Mouse (Mus musculus): ENCODE data around the gene March8.
A peak's percentile ranks its signal among the peaks of the same experiment; 100 is the strongest.

The March8 gene

DNA sequence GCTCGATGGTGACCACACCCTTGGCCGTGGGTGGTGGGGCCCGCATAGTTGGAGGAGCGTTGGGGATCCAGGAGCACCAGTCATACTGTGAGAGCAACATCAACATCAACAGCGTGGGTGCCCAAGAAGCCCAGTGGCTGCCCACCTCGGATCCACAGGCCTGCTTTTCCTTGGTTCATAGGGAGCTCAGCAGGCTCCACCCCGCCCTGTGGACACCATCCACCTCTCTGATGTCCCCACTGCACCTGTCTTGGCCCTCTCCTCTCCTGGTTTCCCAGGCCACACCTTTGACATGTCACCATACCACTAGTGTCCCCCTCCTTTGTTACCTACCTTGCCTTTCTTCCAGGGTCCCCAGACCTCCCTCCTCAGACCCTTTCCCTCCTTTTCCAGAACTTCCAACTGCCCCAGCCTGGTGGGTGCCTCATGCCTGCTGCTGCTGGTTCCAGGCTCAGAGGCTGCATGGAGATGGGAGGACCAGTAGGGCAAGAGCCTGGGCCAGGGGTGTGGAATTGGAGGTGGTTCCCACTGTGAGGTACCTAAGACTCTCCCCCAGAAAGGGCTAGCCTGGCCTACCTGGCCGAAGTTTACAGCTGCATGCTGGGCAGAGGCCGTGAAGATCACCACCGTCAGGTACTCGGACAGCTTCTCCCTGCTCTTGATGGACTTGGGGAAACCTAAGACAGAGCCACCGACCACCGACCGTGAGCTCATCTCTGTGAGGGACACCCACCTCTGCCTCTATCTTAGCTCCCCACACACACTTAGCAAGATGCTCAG is 74.9 kb downstream of the March8 start:
- DNase-seq = no peak

DNA sequence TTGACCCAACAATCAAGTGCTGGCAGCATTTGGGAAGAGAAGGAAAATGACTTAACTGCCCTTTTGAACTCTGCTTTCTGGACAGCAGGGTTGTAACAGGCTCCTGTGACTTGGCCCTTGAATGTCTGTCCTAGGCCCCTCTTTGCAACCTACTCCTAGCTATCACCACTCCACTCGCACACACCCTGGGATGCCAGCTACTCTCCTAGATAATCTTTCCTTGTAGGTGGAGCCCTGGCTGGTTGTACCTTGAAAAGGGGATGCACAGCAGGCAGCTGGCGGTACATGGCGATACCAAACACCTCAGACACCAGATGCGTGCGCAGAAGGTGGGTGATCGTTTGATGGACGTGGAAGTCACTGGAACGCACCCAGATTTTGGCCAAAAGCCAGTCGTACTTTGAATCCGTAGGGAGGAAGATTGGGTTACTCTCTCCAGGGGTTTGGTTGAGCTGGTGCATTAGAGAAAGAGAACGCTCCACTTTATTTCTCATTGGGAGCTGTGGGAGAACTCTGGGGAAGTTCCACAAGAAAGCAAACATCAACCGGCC is 77.4 kb downstream of the March8 start:
- DNase-seq = no peak

DNA sequence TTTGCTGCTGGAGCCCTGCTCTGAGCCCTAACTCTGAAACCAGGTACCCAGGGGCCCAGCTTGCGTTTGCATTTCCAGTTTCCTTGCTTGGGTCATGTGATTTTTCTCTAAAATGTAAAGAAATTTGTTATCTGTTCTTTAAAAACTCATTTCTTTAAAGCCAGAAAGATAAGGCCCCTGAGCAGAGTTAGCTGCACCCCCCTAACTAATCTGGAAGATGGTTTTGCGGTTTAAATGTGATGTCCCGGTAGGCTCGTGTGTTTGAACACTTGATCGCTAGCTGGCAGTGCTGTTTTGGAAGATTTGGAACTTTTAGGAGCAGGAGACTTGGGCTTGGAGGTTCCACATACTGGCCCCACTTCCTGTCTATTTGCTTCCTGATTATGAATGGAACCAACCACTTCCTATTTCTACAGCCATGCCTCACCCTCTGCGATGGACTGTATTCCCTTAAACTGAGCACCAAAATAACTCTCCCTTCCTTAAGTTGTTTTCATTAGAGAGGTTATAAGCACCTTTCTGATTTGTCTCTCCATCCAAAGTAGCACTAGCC is 78.3 kb downstream of the March8 start:
- no peak for DNase-seq

DNA sequence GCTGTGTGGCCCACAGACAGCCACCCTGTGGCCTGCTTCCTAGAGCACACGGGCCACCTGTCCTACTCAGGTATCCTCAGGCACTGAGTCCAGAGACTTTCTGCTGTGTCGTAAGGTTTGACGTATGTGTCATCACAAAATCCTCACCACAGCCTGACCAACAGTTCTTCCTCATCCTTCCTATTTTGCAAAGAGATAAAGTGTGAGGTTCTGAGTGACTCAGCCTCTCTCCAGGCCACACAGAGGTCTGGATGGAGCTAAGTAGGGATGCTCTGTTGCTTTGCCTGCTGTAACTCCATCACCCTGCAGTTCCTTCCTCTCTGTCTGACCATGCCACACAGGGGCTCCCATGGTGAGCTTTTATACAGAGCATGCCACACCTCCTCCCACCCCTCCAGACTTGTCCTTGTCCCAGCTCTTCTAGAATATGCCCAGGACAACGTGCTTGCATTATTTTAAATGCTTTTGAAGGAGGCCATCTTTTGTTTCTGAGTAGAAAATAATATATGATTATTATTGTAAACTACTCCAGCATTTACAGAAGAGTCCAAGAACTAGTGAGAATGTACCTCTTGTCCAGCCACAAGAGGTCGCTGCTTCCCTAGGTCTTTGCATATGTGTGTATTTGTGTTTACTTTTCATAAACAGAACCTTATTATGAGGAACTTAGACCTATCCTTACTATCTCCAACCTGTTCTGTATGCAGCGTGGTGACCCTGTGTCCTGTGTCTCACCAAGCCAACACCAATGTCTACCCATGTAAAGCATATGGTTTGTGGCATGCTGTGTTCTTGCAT is 79.9 kb downstream of the March8 start:
- DNase-seq = peak; percentile 53

DNA sequence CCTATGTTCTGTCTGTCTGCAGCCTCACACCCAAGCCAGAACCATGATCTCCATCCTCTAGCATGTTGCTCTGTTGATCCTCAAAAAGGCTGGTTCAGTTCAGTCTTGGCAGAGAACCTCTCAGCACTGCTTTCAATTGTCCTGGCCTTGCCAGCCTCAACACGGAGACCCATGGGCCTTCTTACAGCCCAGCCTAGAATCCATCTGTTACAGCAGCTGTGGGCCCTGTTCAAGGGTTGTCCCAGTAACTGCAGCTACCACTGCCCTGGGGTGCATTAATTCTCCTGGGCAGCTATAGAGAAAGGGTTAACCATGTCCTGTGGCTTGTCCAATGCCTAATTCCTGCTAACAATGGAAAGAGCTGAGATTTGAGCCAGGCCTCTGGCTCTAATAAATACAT is 80.7 kb downstream of the March8 start:
- DNase-seq = no peak

DNA sequence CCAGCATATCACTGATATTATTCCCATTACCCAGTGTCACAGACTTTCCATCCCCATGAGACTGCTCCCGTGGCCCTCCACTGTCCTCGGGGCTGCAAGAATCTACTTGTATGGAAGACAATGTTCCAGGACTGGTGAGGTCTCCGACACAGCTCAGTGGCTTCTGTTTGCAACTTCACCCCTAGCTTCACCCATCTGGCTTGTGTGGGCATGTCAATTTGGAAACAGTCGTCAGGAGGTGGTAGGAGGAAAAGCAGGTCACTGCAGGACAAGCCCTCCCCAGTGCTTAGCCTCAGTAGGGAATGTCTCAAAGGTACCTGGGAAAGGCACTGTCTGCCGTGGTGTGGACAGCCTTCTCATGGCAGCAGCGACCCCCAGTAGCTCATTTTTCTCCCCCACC is 81.9 kb downstream of the March8 start:
- DNase-seq = no peak

DNA sequence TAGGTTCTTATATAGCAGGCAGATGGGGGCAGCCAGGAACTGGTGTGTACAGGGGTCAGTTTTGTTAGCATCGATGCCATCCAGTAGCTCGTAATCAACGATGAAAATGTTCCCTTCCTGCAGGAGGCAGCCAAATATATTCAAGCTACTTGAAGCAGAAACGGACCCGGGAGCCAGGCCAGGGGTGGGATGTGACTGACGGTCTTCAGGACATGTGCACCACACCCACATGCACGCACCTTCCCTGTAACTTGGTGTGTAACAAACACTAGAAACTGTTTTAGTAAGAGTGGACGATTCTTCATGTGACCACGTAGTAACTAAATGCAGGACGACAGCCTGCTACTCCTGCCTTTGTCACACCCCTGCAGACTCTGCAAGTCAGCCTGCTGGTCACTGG is 82.4 kb downstream of the March8 start:
- DNase-seq = no peak

DNA sequence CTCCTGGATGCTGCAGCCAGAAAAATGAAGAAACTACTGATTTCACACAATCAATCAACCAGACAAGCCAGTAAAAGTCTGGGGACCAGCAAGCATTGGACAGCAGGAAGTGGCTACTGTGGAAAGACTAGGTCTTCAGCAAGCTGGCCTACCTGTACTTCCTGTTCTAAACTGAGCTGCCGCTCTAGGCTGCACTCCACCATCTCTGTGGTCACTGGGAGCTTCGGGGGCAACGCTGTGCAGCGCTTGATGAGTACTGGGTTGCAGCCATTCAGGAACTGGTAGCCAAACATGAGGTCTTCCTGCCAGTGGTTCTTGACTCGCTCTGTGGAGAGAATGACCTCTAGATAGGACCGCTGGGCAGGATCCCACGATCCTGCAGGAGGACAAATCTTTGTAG is 85.2 kb downstream of the March8 start:
- DNase-seq = no peak

DNA sequence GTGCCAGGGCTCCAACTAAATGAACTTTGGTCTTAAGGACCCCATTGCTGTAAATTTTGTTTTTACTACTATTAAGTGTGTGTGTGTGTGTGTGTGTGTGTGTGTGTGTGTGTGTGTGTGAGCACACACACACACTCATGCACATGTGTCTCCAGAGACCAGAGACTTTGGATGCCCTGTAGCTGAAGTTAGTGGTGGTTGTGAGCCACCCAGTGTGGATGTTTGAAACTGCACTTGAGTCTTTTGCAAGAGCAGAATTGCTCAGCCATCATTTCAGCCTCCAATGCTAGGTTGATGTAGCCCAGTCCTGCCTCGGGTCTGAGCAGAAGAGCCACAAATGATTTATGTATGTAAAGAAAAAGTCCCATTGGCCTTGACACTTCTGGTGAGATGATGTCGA is 85.8 kb downstream of the March8 start:
- DNase-seq = no peak

DNA sequence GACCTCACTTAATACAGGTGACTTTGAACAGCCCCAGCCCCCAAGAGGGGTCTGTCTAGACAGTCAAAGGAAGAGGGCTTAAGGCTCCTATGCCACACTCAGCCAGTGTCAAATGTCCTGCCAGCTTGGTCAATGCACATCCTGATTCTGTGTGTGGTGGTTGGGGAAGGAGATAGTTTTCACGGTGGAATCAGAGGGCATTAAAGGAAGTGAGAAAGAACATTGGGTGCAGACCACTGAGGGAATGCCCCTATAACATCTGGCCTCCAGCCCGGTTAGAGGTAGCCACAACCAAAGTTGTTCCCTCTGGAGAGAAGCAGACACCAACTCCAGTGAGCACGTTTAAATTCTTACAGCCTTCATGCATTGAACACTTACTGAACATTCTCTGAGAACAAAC is 89.7 kb downstream of the March8 start:
- no peak for DNase-seq

DNA sequence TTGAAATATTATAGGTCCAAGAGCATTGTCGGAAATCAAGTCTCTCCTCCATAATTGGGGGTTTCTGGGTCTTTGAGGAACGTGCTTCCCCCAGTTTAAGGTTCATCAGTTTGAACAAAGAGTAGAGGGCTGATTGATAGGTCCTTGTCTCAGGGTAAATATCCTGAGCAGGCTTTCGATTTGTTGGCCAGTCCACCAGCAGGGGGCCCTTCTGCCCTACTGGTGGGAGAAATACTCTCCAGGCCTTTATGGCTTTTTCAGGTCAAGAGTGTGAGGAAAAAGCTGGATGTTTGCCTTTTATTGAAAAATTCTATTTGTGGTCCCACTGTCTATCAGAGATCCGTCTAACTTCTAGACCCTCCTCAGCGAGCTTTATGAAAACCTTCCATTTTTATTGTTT is 90.5 kb downstream of the March8 start:
- DNase-seq = peak; percentile 53

DNA sequence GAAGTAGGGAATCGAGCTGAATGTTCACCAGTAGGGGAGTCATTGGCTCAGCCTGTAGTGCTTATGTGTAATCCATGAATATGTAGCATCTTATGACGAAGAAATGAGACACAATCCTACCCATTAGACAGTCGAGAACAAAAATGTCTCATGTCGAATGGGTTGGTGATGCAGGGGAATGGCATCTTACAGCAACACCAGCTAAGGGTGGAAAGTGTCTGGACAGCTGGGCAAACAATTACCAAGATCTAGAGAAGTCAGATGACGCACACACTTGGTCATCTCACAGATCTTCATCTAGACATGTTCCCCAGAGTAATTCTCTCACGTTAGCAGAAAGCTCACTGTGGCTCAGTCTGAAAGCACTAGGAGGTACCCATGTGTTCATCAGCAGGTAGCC is 101.0 kb downstream of the March8 start:
- no peak for DNase-seq

DNA sequence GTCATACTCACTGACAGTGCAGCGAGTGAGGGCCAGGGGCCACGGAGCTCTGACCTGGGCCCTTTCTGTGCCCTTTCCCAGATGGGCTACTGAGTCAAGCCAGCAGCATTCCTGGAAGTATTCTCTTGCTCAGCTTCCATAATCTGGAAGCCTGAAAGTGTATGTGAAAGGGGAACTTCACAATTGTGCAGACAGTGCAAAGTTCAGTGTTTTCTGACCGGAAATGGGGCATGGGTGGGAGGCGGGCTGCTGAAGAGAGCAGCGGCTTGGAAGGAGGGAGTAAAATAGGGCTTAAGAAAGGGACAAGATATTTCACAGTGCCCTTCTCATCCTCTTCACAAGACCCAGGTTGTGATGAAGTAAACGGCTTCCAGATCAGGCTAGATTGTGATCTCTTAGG is 101.7 kb downstream of the March8 start:
- no peak for DNase-seq

DNA sequence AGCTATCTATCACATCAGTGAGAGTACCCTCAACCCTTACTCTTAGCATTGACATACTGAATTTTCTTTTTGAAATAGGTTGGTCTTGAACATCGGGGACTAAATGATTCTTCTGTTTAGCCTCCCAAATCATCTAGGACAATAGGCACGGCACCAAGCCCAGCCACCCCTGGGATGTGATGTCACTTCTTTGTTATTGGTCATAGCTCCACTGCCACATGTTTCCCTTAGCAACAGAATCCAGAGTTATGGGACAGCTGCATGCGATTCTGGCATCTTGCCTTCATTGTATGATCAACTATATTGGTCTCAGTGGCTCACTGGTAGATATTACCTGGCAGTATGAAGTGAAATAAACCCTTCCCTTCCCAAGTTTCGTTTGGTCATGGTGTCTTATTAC is 102.6 kb downstream of the March8 start:
- no peak for DNase-seq

DNA sequence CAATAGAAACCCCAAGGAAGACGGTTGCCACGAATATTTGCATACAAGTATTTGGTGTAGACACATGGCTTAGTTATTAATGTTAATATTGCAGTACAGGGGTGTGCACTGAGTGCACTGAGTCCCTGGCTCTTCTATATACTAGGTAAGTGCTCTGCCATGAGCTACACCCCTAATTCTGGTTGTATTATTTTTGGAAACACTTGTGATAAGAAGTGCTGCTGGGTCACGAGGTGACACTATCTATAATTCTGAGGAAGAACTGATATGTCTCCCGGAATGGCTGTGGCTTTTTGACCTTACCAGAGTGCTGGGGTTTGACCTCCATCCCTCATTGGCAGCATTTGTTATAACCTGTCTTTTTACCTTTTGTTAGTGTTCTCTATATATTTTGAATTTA is 103.0 kb downstream of the March8 start:
- DNase-seq = no peak

DNA sequence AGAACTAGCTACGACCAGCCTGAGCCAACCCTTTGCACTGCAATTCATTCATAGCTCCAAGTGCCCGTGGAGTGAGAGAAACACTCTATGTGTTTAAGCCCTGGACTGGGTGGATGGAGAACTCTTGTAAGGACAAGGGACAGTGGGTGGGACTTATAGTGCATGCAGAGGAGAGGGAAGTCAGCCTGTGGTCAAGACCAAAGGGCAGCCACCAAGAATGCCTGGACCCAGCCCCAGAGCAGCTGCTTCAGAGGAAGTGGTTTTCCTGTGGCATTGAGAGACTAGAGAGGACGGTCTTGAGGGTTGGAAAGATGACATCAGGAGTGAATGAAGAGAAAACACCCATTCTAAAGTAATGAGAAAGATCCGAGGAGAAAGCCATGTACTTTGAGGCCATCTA is 118.0 kb downstream of the March8 start:
- peak; percentile 26 for DNase-seq

DNA sequence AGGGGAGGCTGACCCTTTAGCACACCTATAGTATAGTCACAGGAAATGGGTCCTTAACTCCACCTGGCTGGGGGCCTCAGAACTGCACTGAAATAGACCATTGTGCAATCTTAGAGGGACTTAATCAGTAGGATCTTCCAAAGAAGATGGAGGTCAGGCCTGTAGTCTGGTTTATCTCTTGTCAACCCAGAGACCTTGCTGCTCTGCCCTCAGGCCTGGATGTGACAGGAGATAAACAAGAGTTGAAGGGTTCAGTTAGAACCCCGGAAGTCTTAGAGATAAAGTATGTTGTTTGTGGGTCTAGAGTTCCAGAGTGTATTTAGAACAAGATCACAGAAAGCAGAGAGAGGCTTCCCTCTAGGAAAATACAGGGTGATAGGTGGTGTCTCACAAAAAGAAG is 118.7 kb downstream of the March8 start:
- peak; percentile 11 for DNase-seq

DNA sequence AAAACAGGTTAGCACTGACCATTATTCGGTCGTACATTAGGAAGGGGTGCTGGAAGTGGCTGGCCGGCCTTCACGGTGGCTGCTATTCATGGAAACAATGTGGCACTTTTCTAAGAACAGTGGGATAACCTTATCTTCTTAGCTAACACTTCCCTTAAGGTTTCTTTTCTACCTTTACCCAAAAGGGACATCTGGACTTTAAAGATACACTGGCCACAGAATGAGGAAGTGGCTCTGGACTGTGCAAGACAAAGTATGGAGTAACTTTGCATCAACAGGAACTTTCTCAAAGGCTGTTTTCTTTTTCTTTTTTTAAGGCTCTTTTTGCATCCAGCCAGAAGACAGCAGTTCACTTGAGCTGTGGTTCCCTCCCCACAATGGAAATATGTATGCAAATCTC is 120.9 kb downstream of the March8 start:
- DNase-seq = no peak
